Mouse (Mus musculus) Patski (cell line): ENCODE measurements around the gene Bak1. TPM values are rescaled to one million over a fixed set of nuclear protein-coding genes. Genes with fewer than 3 reads are reported as not detected.

Experiments used
- ATAC-seq: fragments of 100-300 bp; one replicate; pipeline ENCODE4 v1.8.0; 2021
- CTCF ChIA-PET: fragments of 350-600 bp; sonication (Branson Sonifier 250); formaldehyde crosslinking; loops from one replicate; lab custom pipeline; 2022; ENCODE audit warnings: inconsistent platforms; lab: Charles Lee
- POLR2A ChIA-PET: fragments of 350-600 bp; sonication (Branson Sonifier 250); formaldehyde crosslinking; loops from one replicate; lab custom pipeline; 2022; ENCODE audit warnings: antibody characterized with exemption, inconsistent platforms; lab: Charles Lee
- DNase-seq: peaks from one replicate; pipeline ENCODE4 v3.0.0-alpha.2; 2011; ENCODE audit warnings: low read depth, low spot score
- H3K27me3 ChIP-seq: fragments of 371-371 bp; one replicate; pipeline ENCODE4 v1.5.1; 2021
- CTCF ChIP-seq: fragments of 100-300 bp; IDR thresholded peaks from one replicate; pipeline ENCODE4 v1.5.1; 2021
- in situ Hi-C: fragments of 300-500 bp; cut with MboI; formaldehyde crosslinking; loops from 3 replicates; pipeline ENCODE4 v1.11.1; 2018; ENCODE audit warnings: low pct_unique_long_range_greater_than_20kb, mixed read lengths
- polyA plus RNA-seq: library from polyadenylated mRNA; unstranded; gene quantifications from one replicate; pipeline ENCODE4 v1.2.3, GENCODE M21; 2021

The Bak1 gene
- polyA plus RNA-seq, 1 experiment from 2014 or later, result 96.7 TPM

- peak; percentile 77 for ATAC-seq
- peak; percentile 42 for DNase-seq
- no peaks in the 10 kb centered on the region for H3K27me3 ChIP-seq
- ChIA-PET CTCF (interaction anchor here (0.7 to 7.8 kb wide), 7 partner anchors 10 to 109 kb away, joined by 3 to 92 read pairs (median 4); partner anchors contain the start of gene Uqcc2), POLR2A (interaction anchor here (1.2 to 1.4 kb wide), 2 partner anchors 59 to 97 kb away, joined by 3 read pairs; no protein-coding TSS in a partner anchor)
- in situ Hi-C loops, result loop anchor here (5.0 kb wide), 1 partner anchor 96 kb away; the partner anchor contains the start of gene Phf1
- TF ChIP-seq CTCF, result no peak
These were observed 469 bp downstream of the Bak1 start for GRCm38 (mm10) chr17:27028284-27028795.

- POLR2A ChIA-PET, result interaction anchor here (1.4 kb wide), 1 partner anchor 96 kb away, joined by 3 read pairs; no protein-coding TSS in a partner anchor
- no peaks in the 10 kb centered on the region for H3K27me3 ChIP-seq
- TF ChIP-seq CTCF, result no peak
- DNase-seq (no peak), ATAC-seq (no peak)
- CTCF ChIA-PET, result interaction anchor here (1.0 to 7.8 kb wide), 5 partner anchors 21 to 109 kb away, joined by 3 to 92 read pairs (median 4); partner anchors contain the start of gene Uqcc2
- in situ Hi-C loops, result loop anchor here (5.0 kb wide), 1 partner anchor 95 kb away; the partner anchor contains the start of gene Phf1
These were observed 1.1 kb downstream of the Bak1 start for GRCm38 (mm10) chr17:27027460-27028283.

GRCm38 (mm10) chr17:27025951-27026350, 2.9 kb downstream of the Bak1 start:
- in situ Hi-C loops, result loop anchor here (5.0 kb wide), 1 partner anchor 94 kb away; the partner anchor contains the start of gene Phf1
- no peak for TF ChIP-seq CTCF
- ChIA-PET POLR2A (no interaction called here), CTCF (no interaction called here)
- ATAC-seq, result no peak
- no peaks in the 10 kb centered on the region for H3K27me3 ChIP-seq
- DNase-seq, result no peak

GRCm38 (mm10) chr17:27025326-27025902, 3.4 kb downstream of the Bak1 start:
- no peak for ATAC-seq
- in situ Hi-C loops, result loop anchor here (5.0 kb wide), 1 partner anchor 93 kb away; the partner anchor contains the start of gene Phf1
- CTCF ChIA-PET, result no interaction called here

GRCm38 (mm10) chr17:27023342-27023741, 5.5 kb downstream of the Bak1 start:
- H3K27me3 ChIP-seq, result no peaks in the 10 kb centered on the region
- ChIA-PET CTCF (no interaction called here), POLR2A (no interaction called here)
- TF ChIP-seq CTCF, result no peak
- in situ Hi-C loops, result no loop called here
- ATAC-seq, result no peak
- DNase-seq, result no peak

More at GRCm38 (mm10) chr17:27025326-27025902, 3.4 kb downstream of the Bak1 start:
- no peak for DNase-seq
- POLR2A ChIA-PET, result no interaction called here
- no peak for TF ChIP-seq CTCF
- no peaks in the 10 kb centered on the region for H3K27me3 ChIP-seq

- DNase-seq (no peak), ATAC-seq (no peak)
- POLR2A ChIA-PET, result no interaction called here
- CTCF ChIA-PET, result no interaction called here
- in situ Hi-C loops, result no loop called here
- H3K27me3 ChIP-seq, result no peaks in the 10 kb centered on the region
- TF ChIP-seq CTCF, result no peak
These were observed 7.1 kb downstream of the Bak1 start for GRCm38 (mm10) chr17:27021736-27022135.

GRCm38 (mm10) chr17:27021076-27021475, 7.7 kb downstream of the Bak1 start:
- ATAC-seq, result no peak
- no peak for DNase-seq
- in situ Hi-C loops, result no loop called here
- ChIA-PET POLR2A (no interaction called here), CTCF (no interaction called here)
- TF ChIP-seq CTCF, result no peak
- H3K27me3 ChIP-seq, result no peaks in the 10 kb centered on the region

GRCm38 (mm10) chr17:27018555-27019196, 10.1 kb downstream of the Bak1 start:
- in situ Hi-C loops, result no loop called here
- DNase-seq (no peak), ATAC-seq (no peak)
- ChIA-PET CTCF (interaction anchor here (0.7 to 1.5 kb wide), 3 partner anchors 12 to 74 kb away, joined by 3 to 8 read pairs (median 3); no protein-coding TSS in a partner anchor), POLR2A (interaction anchor here (0.6 to 1.2 kb wide), 2 partner anchors 18 to 68 kb away, joined by 3 to 4 read pairs; no protein-coding TSS in a partner anchor)
- H3K27me3 ChIP-seq, result no peaks in the 10 kb centered on the region
- no peak for TF ChIP-seq CTCF

- in situ Hi-C loops, result no loop called here
- TF ChIP-seq CTCF, result no peak
- ChIA-PET POLR2A (interaction anchor here (0.6 to 1.2 kb wide), 3 partner anchors 19 to 75 kb away, joined by 3 to 4 read pairs (median 3); no protein-coding TSS in a partner anchor), CTCF (interaction anchor here (0.7 to 1.5 kb wide), 4 partner anchors 11 to 73 kb away, joined by 3 to 8 read pairs (median 3); partner anchors contain the start of gene Bak1)
- ATAC-seq, result no peak
- no peak for DNase-seq
- no peaks in the 10 kb centered on the region for H3K27me3 ChIP-seq
These were observed 11.0 kb downstream of the Bak1 start for GRCm38 (mm10) chr17:27017564-27018499.
